Mouse (Mus musculus) liver, embryonic 14 days (tissue): Measurements from ENCODE around the gene Serpina3b. TPM values are rescaled to one million over a fixed set of nuclear protein-coding genes. Genes with fewer than 3 reads are reported as not detected.

Experiments
- polyA plus RNA-seq: library from polyadenylated mRNA; depleted of rRNA; stranded (reverse); fragments of >200 nt; gene quantifications from 2 replicates; pipeline ENCODE4 v1.2.3, GENCODE M21; 2012; rRNA removed

Serpina3b gene
- 0.10 TPM in 2 replicates for polyA plus RNA-seq

GRCm38 (mm10) chr12:104127696-104128095 lies at the start of gene Serpina3b:
TSS of gene Serpina3b (plus strand) at chr12:104127996.

GRCm38 (mm10) chr12:104100768-104101167 lies 27.0 kb upstream of the Serpina3b start, which contains the start of gene Serpina5:
TSS of gene Serpina5 (plus strand) at chr12:104101113.

GRCm38 (mm10) chr12:104112333-104112732 lies 15.5 kb upstream of the Serpina3b start, which contains the start of gene Serpina3a:
TSS of gene Serpina3a (plus strand) at chr12:104112724.

GRCm38 (mm10) chr12:104153656-104154055 lies 25.9 kb downstream of the Serpina3b start, which contains the start of gene Serpina3c:
TSS of gene Serpina3c (minus strand) at chr12:104153870.

Other genes with a start within 250 kb of the Serpina3b start
- gene Serpina1c, start 223.1 kb upstream of the Serpina3b start, polyA plus RNA-seq, result 147 and 183 TPM in 2 replicates
- 147 and 187 TPM in 2 replicates for gene Serpina1e, start 169.0 kb upstream of the Serpina3b start, polyA plus RNA-seq
- gene Serpina11, start 138.0 kb upstream of the Serpina3b start, polyA plus RNA-seq, result 6.6 and 8.5 TPM in 2 replicates
- gene Serpina9, start 114.2 kb upstream of the Serpina3b start, polyA plus RNA-seq, result not detected in 2 replicates
- 0.01 TPM in 2 replicates for gene Serpina12, start 83.6 kb upstream of the Serpina3b start, polyA plus RNA-seq
- 0.10 and 0.15 TPM in 2 replicates for gene Serpina5, start 26.9 kb upstream of the Serpina3b start, polyA plus RNA-seq
- not detected in 2 replicates for gene Serpina3a, start 15.3 kb upstream of the Serpina3b start, polyA plus RNA-seq
- 0.01 TPM in 1 of 2 replicates, not detected in the other for gene Serpina3c, start 25.9 kb downstream of the Serpina3b start, polyA plus RNA-seq
- 0.12 and 0.14 TPM in 2 replicates for gene Serpina3f, start 86.5 kb downstream of the Serpina3b start, polyA plus RNA-seq
- gene Serpina3g, start 108.2 kb downstream of the Serpina3b start, polyA plus RNA-seq, result 1.4 and 1.5 TPM in 2 replicates
- 0.08 and 0.12 TPM in 2 replicates for gene Serpina3i, start 135.1 kb downstream of the Serpina3b start, polyA plus RNA-seq
- gene Serpina3j, start 186.6 kb downstream of the Serpina3b start, polyA plus RNA-seq, result not detected in 2 replicates
- gene Serpina3k, start 210.5 kb downstream of the Serpina3b start, polyA plus RNA-seq, result not detected in 2 replicates
- 0.03 TPM in 2 replicates for gene Serpina3m, start 210.5 kb downstream of the Serpina3b start, polyA plus RNA-seq